Mouse (Mus musculus) fibroblast of lung, adult 2 months (primary cell): ENCODE measurements around the gene Smdt1.

Experiments used
- DNase-seq: peaks from one replicate; pipeline ENCODE4 v3.0.0-alpha.2; 2011; ENCODE audit warnings: low read depth

Gene Smdt1

GRCm38 (mm10) chr15:82338593-82339112 lies at the start of gene Smdt1, which contains the start of the genes Naga and Pheta2:
Gene Smdt1, plus strand, starts transcription at chr15:82338959.
Gene Naga, minus strand, starts transcription at chr15:82338925.
Gene Pheta2, plus strand, starts transcription at chr15:82338942.
- DNase-seq, result peak; percentile 94

- no peak for DNase-seq
Observed at GRCm38 (mm10) chr15:82290252-82290651, 48.5 kb upstream of the Smdt1 start.

GRCm38 (mm10) chr15:82292851-82293250 lies 45.9 kb upstream of the Smdt1 start:
- no peak for DNase-seq

GRCm38 (mm10) chr15:82293271-82293711 lies 45.5 kb upstream of the Smdt1 start:
- no peak for DNase-seq

- DNase-seq, result no peak
Observed at GRCm38 (mm10) chr15:82294059-82294458, 44.7 kb upstream of the Smdt1 start.

- no peak for DNase-seq
Observed at GRCm38 (mm10) chr15:82298764-82299561, 39.8 kb upstream of the Smdt1 start, which contains the start of gene Wbp2nl. Gene Wbp2nl, plus strand, starts transcription at chr15:82298954.

GRCm38 (mm10) chr15:82307107-82307506 lies 31.7 kb upstream of the Smdt1 start:
- no peak for DNase-seq

- DNase-seq, result no peak
Observed at GRCm38 (mm10) chr15:82308416-82308815, 30.3 kb upstream of the Smdt1 start.

GRCm38 (mm10) chr15:82317839-82318238 lies 20.9 kb upstream of the Smdt1 start:
- no peak for DNase-seq

GRCm38 (mm10) chr15:82319613-82320012 lies 19.1 kb upstream of the Smdt1 start:
- no peak for DNase-seq

- DNase-seq, result no peak
Observed at GRCm38 (mm10) chr15:82322195-82322594, 16.6 kb upstream of the Smdt1 start.

GRCm38 (mm10) chr15:82325382-82325781 lies 13.4 kb upstream of the Smdt1 start:
- DNase-seq, result no peak

GRCm38 (mm10) chr15:82335194-82335593 lies 3.6 kb upstream of the Smdt1 start:
- no peak for DNase-seq

GRCm38 (mm10) chr15:82336629-82337028 lies 2.1 kb upstream of the Smdt1 start:
- DNase-seq, result no peak

GRCm38 (mm10) chr15:82337875-82338274 lies 884 bp upstream of the Smdt1 start:
- DNase-seq, result no peak

GRCm38 (mm10) chr15:82339150-82339549 lies 391 bp downstream of the Smdt1 start:
- no peak for DNase-seq

GRCm38 (mm10) chr15:82339634-82340254 lies 985 bp downstream of the Smdt1 start:
- DNase-seq, result no peak

- no peak for DNase-seq
Observed at GRCm38 (mm10) chr15:82340414-82341035, 1.8 kb downstream of the Smdt1 start.

- DNase-seq, result no peak
Observed at GRCm38 (mm10) chr15:82341036-82341501, 2.3 kb downstream of the Smdt1 start.

- DNase-seq, result no peak
Observed at GRCm38 (mm10) chr15:82341675-82342542, 3.1 kb downstream of the Smdt1 start.

- no peak for DNase-seq
Observed at GRCm38 (mm10) chr15:82342543-82342935, 3.8 kb downstream of the Smdt1 start.
